Mouse (Mus musculus) forebrain, embryonic 16.5 days (tissue): Measurements from ENCODE around the gene March6. TPM values are rescaled to one million over a fixed set of nuclear protein-coding genes. Genes with fewer than 3 reads are reported as not detected.

Source experiments
- polyA plus RNA-seq: library from polyadenylated mRNA; unstranded; fragments of >200 nt; fragmentation: Nextera tagmentation; extraction: Ambion mirVana; gene quantifications from 2 replicates; pipeline ENCODE4 v1.2.1, GENCODE M21; 2015

The March6 gene
- polyA plus RNA-seq, 1 experiment from 2014 or later, result 95.4 TPM

Other genes starting within 250 kb of the March6 start
- gene Ankrd33b, start 163.3 kb downstream of the March6 start, polyA plus RNA-seq, result 0.39 and 0.53 TPM in 2 replicates
- gene Ropn1l, start 77.3 kb downstream of the March6 start, polyA plus RNA-seq, result 0.98 and 1.2 TPM in 2 replicates
- 8.6 and 8.9 TPM in 2 replicates for gene Cmbl, start 34.3 kb upstream of the March6 start, polyA plus RNA-seq
- 538 and 575 TPM in 2 replicates for gene Cct5, start 70.8 kb upstream of the March6 start, polyA plus RNA-seq
- 9.5 and 10.2 TPM in 2 replicates for gene Fam173b, start 70.8 kb upstream of the March6 start, polyA plus RNA-seq